Mouse (Mus musculus): ENCODE measurements at regions not wholly inside any gene's neighbourhood (a gene's known extent, or its start where the extent isn't known, plus 50 kb on each side); places are given as distances from the start of the nearest gene placed in this dataset.

DNA sequence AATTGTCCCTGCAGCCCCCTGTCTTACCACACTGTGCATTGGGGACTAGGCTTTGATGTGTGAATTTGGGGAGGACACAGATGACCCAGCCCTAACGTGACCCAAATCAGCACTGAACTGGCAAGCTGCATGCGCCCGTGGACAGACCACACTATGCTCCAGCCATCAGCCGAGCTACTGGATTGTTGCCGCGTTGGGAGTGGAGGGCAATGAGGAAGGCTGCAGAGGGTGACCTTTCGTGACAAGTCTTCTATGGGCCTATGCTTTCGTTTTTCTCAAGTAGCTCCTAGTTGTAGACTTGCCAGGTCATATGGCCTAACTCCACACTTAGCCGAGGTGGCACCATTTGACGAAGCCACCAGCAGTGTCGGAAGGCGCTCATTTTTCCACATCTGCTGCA is 60.6 kb upstream of the Errfi1 start:
- H3K27me3 ChIP-seq (ENCODE audit: control insufficient read depth, insufficient read depth, low read length) = no peaks in the 10 kb centered on the region
- H3K4me3 ChIP-seq (replicated peaks; ENCODE audit: insufficient read depth, low read depth, low read length) = no peak overlapping the region
- no peaks in the 10 kb centered on the region for H3K4me1 ChIP-seq (ENCODE audit: control insufficient read depth, insufficient read depth, low read length)
- WGBS = 76% methylated on average over 12 of the region's 12 CpGs
- no peak for DNase-seq
- no peak overlapping the region for H3K27ac ChIP-seq (ENCODE audit: insufficient read depth, low read length)
- TF ChIP-seq POLR2A (IDR thresholded peaks at IDR 0.05; ENCODE audit: borderline replicate concordance, insufficient read depth, low read length) = no peak
- TF ChIP-seq CTCF (IDR thresholded peaks at IDR 0.05; ENCODE audit: borderline replicate concordance, insufficient read depth, low read depth, low read length) = no peak

DNA sequence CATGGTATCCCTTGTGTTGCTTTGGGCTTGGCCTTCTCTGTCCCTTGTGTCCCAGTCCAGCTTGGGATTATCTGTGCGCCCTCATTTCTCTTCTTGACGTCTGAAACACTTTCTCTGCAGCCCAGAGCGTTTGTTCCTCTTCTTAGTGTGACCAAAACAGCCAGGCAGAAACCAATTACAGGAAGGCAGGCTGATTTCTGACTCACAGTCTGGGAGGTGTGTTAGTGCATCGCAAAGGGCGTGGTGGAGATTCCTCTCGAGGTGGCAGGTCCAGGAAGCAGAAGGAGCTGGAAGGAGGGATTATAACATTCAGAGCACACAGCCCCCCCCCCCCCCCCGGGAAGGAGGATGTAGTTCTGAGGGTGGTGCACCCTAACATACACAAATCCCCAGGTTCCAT is 64.6 kb upstream of the Errfi1 start:
- Histone ChIP-seq H3K4me3 (replicated peaks; ENCODE audit: insufficient read depth, low read depth, low read length) (no peak overlapping the region), H3K27me3 (ENCODE audit: control insufficient read depth, insufficient read depth, low read length) (no peaks in the 10 kb centered on the region), H3K4me1 (ENCODE audit: control insufficient read depth, insufficient read depth, low read length) (no peaks in the 10 kb centered on the region), H3K27ac (ENCODE audit: insufficient read depth, low read length) (no peak overlapping the region)
- no peak for TF ChIP-seq POLR2A (IDR thresholded peaks at IDR 0.05; ENCODE audit: borderline replicate concordance, insufficient read depth, low read length)
- no peak for TF ChIP-seq CTCF (IDR thresholded peaks at IDR 0.05; ENCODE audit: borderline replicate concordance, insufficient read depth, low read depth, low read length)
- 80% methylated on average over 7 of the region's 7 CpGs for WGBS
- DNase-seq = no peak

DNA sequence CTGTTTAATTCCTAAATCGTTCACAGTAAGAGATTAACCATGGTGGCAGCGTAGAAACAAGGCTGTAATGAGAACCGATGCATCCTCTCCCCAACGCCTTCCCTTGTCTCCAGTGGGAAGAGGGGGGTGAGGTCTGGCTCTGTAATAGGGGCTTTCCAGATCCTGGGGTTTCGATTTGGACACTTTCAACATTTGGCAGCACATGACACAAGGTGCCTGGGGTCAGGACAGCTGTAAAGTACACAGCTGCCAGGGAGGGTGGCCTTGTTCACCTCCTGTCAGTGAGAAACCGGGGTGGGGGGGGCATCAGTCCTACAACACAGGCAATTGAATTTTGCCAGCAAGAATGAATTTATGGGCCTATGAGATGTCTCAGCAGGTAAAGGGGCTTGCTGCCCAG is 66.6 kb upstream of the Errfi1 start:
- WGBS = 42% methylated on average over 6 of the region's 6 CpGs

DNA sequence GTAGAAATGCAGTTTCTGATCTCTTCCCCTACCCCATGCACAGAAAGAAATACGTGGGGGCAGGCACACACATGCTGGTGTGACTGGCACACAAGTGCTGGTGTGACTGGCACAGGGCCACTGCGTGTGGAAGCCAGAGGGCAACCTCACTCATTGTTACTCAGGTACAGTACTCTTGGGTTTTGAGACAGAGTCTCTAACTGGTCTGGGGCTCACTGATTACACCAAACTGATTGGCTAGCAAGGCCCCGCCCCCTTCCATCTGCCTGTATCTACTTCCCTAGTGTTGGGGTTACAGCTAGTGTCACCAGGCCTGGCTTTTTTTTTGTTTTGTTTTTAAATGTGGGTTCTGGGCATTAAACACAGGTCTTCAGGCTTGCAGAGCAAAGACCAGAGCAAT is 67.1 kb upstream of the Errfi1 start:
- no peak overlapping the region for H3K4me3 ChIP-seq (replicated peaks; ENCODE audit: insufficient read depth, low read depth, low read length)
- DNase-seq = no peak
- 75% methylated on average over 3 of the region's 3 CpGs for WGBS
- H3K27ac ChIP-seq (ENCODE audit: insufficient read depth, low read length) = no peak overlapping the region
- no peak for TF ChIP-seq CTCF (IDR thresholded peaks at IDR 0.05; ENCODE audit: borderline replicate concordance, insufficient read depth, low read depth, low read length)
- TF ChIP-seq POLR2A (IDR thresholded peaks at IDR 0.05; ENCODE audit: borderline replicate concordance, insufficient read depth, low read length) = no peak
- no peaks in the 10 kb centered on the region for H3K27me3 ChIP-seq (ENCODE audit: control insufficient read depth, insufficient read depth, low read length)
- H3K4me1 ChIP-seq (ENCODE audit: control insufficient read depth, insufficient read depth, low read length) = no peaks in the 10 kb centered on the region

More for the DNA sequence above, 66.6 kb upstream of the Errfi1 start:
- no peaks in the 10 kb centered on the region for H3K4me1 ChIP-seq (ENCODE audit: control insufficient read depth, insufficient read depth, low read length)
- H3K27ac ChIP-seq (ENCODE audit: insufficient read depth, low read length) = no peak overlapping the region
- no peak for DNase-seq
- no peak overlapping the region for H3K4me3 ChIP-seq (replicated peaks; ENCODE audit: insufficient read depth, low read depth, low read length)
- TF ChIP-seq POLR2A (IDR thresholded peaks at IDR 0.05; ENCODE audit: borderline replicate concordance, insufficient read depth, low read length) (no peak), CTCF (IDR thresholded peaks at IDR 0.05; ENCODE audit: borderline replicate concordance, insufficient read depth, low read depth, low read length) (no peak)
- H3K27me3 ChIP-seq (ENCODE audit: control insufficient read depth, insufficient read depth, low read length) = no peaks in the 10 kb centered on the region

DNA sequence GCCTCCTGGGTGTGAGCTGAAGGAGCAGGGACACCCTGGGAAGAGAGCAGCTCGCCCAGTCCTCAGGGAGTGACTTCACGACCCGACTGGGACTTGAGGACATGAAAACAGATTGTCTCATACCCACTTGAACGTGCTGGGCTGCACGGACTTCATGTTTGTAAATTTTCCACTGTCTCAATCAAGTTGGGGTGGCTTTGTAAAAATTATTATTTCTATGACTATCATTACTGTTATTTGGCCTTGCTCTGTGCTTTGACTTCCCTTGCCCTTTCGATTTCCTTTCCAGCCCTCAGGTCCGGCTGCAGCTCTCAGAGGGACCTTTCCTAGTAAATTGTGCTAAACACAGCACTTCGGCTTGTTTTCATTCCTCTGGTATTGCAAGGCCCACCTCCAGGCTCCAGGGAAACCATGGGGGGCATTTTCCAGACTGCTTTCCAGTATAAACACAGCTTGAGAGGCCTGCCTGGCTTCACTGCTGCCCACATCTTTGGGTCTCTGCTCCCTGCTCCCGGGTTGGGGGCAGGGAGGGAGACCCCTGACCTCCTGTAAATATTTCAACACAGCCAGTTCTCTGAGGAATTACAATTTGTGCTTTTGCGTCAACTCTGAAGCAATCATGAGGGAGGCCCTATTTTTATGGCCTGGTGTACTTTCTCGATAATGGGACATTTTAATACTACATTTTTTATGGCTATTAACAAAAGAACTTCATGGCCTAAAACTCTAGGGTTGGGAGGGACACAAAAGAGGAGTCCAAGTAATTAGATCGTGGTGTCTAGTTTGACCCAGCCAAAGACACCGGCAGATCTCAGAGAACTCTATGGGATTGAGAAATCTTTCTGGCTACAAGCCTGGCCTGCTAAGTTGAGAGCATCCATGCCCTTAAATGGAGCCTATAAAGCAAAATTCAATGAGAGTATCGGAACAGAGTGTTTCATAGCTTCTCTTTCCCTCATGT is 68.9 kb upstream of the Errfi1 start:
- no peak overlapping the region for H3K27ac ChIP-seq (ENCODE audit: insufficient read depth, low read length)
- H3K4me1 ChIP-seq (ENCODE audit: control insufficient read depth, insufficient read depth, low read length) = no peaks in the 10 kb centered on the region
- H3K27me3 ChIP-seq (ENCODE audit: control insufficient read depth, insufficient read depth, low read length) = no peaks in the 10 kb centered on the region
- TF ChIP-seq POLR2A (IDR thresholded peaks at IDR 0.05; ENCODE audit: borderline replicate concordance, insufficient read depth, low read length) (no peak), CTCF (IDR thresholded peaks at IDR 0.05; ENCODE audit: borderline replicate concordance, insufficient read depth, low read depth, low read length) (no peak)
- peak in 1 of 2 experiments; percentile 8 for DNase-seq
- H3K4me3 ChIP-seq (replicated peaks; ENCODE audit: insufficient read depth, low read depth, low read length) = no peak overlapping the region
- WGBS = 77% methylated on average over 14 of the region's 14 CpGs

DNA sequence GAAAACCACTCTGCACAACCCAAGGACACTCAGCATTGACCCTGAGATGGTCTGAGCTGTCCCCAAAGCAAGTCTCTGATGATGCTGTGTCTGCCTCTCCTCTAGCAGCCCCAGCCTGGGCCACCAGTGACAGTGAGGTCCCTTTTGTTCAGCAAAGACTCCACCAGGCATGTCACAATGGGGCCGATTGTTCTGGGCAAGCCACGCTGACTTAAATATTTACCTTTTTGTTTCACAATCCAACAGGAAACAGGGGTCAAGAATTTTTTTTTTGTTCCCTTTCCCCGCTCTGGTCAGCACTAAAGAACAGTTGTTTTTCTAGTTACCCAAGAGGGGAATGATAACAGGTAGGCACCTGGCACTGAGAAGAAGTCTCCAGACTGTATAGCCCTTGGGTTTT is 72.4 kb upstream of the Errfi1 start:
- Histone ChIP-seq H3K4me1 (ENCODE audit: control insufficient read depth, insufficient read depth, low read length) (no peaks in the 10 kb centered on the region), H3K4me3 (replicated peaks; ENCODE audit: insufficient read depth, low read depth, low read length) (no peak overlapping the region), H3K27ac (ENCODE audit: insufficient read depth, low read length) (no peak overlapping the region), H3K27me3 (ENCODE audit: control insufficient read depth, insufficient read depth, low read length) (no peaks in the 10 kb centered on the region)
- WGBS = 42% methylated on average over 3 of the region's 3 CpGs
- no peak for DNase-seq
- TF ChIP-seq POLR2A (IDR thresholded peaks at IDR 0.05; ENCODE audit: borderline replicate concordance, insufficient read depth, low read length) (no peak), CTCF (IDR thresholded peaks at IDR 0.05; ENCODE audit: borderline replicate concordance, insufficient read depth, low read depth, low read length) (no peak)

DNA sequence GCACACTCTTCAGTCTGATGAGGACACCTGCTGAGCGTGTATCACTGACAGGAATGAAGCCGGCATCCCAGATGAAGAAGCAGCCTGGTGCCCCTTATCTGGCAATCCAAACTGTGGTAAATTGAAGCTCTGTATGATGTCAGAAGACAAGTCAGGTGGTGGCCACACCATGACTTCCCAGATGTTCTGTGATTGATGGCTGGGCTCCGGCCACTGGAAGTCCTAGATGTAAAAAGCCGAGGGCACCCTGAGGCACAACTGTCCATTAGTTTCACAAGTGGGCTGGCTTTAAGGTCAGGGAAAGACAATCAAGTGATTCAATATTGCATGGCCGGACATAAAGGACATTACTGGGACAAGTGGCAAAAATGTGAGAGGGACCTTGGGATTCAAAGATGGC is 74.4 kb upstream of the Errfi1 start:
- 60% methylated on average over 5 of the region's 5 CpGs for WGBS
- Histone ChIP-seq H3K4me1 (ENCODE audit: control insufficient read depth, insufficient read depth, low read length) (no peaks in the 10 kb centered on the region), H3K27ac (ENCODE audit: insufficient read depth, low read length) (no peak overlapping the region), H3K27me3 (ENCODE audit: control insufficient read depth, insufficient read depth, low read length) (no peaks in the 10 kb centered on the region), H3K4me3 (replicated peaks; ENCODE audit: insufficient read depth, low read depth, low read length) (no peak overlapping the region)
- DNase-seq = no peak
- TF ChIP-seq POLR2A (IDR thresholded peaks at IDR 0.05; ENCODE audit: borderline replicate concordance, insufficient read depth, low read length) (no peak), CTCF (IDR thresholded peaks at IDR 0.05; ENCODE audit: borderline replicate concordance, insufficient read depth, low read depth, low read length) (no peak)

DNA sequence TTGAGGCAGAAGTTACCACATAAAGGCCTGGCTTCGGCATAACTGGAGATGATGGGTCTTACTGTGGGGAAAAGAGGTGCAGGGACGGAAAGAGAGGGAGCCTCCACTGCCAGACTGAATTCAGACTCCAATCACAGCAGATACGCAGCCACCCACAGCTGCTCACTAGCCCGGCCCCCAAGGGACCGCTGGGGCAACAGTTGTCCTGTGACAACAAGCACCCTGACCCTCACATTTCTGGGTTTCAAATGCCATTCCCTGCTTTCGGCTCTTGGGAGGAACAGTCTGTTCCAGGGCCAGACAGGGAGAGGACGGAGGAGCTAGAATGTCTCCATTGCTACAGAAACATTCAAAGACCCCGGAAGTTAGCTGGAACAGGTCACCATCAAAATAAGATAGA is 75.0 kb upstream of the Errfi1 start:
- H3K4me1 ChIP-seq (ENCODE audit: control insufficient read depth, insufficient read depth, low read length) = no peaks in the 10 kb centered on the region
- no peak overlapping the region for H3K4me3 ChIP-seq (replicated peaks; ENCODE audit: insufficient read depth, low read depth, low read length)
- no peak for TF ChIP-seq CTCF (IDR thresholded peaks at IDR 0.05; ENCODE audit: borderline replicate concordance, insufficient read depth, low read depth, low read length)
- no peak for TF ChIP-seq POLR2A (IDR thresholded peaks at IDR 0.05; ENCODE audit: borderline replicate concordance, insufficient read depth, low read length)
- 54% methylated on average over 8 of the region's 8 CpGs for WGBS
- no peak for DNase-seq
- no peaks in the 10 kb centered on the region for H3K27me3 ChIP-seq (ENCODE audit: control insufficient read depth, insufficient read depth, low read length)
- H3K27ac ChIP-seq (ENCODE audit: insufficient read depth, low read length) = no peak overlapping the region
